Mouse (Mus musculus) myocyte (in vitro differentiated cells): Measurements from ENCODE around the gene Efcab5. TPM values are rescaled to one million over a fixed set of nuclear protein-coding genes. Genes with fewer than 3 reads are reported as not detected.
"Not testable (repeated sequence)": the region's sequence is repeated elsewhere in the genome, so short reads cannot be mapped to it uniquely, and the experiment has no call there.

Experiments used
- H3K27me3 ChIP-seq: one replicate; pipeline ENCODE4 v1.6.1; 2011; ENCODE audit not compliant: control insufficient read depth, insufficient read depth, insufficient read length
- H3K36me3 ChIP-seq: one replicate; pipeline ENCODE4 v1.6.1; 2011; ENCODE audit not compliant: control insufficient read depth, insufficient read depth
- H3K4me2 ChIP-seq: one replicate; pipeline ENCODE4 v1.6.1; 2011; ENCODE audit warnings: low read depth, control low read depth
- H3K4me3 ChIP-seq: one replicate; pipeline ENCODE4 v1.5.1; 2011; ENCODE audit warnings: mild to moderate bottlenecking, control low read depth, moderate library complexity
- H3K79me2 ChIP-seq: one replicate; pipeline ENCODE4 v1.6.1; 2011; ENCODE audit not compliant: control insufficient read depth, insufficient read depth
- H3ac ChIP-seq: one replicate; pipeline ENCODE4 v1.6.1; 2011; ENCODE audit not compliant: control insufficient read depth, insufficient read length
- CEBPB ChIP-seq: IDR thresholded peaks from 2 replicates; pipeline ENCODE4 v1.6.1; 2011; ENCODE audit warnings: mild to moderate bottlenecking, moderate library complexity; ENCODE audit not compliant: poor library complexity, insufficient read depth, severe bottlenecking
- E2F4 ChIP-seq: IDR thresholded peaks from one replicate; pipeline ENCODE4 v1.6.1; 2011; ENCODE audit warnings: mild to moderate bottlenecking, control low read depth, moderate library complexity; ENCODE audit not compliant: insufficient read depth
- MAX ChIP-seq: IDR thresholded peaks from one replicate; pipeline ENCODE4 v1.6.1; 2011; ENCODE audit warnings: low read depth, mild to moderate bottlenecking, control low read depth
- MYOD1 ChIP-seq, 3 experiments: IDR thresholded peaks; one replicate each; pipeline ENCODE4 v1.6.1; 2011; ENCODE audit warnings: control low read depth in 2 of 3, low read depth in 2 of 3, mild to moderate bottlenecking in 2 of 3, moderate library complexity in 1 of 3; ENCODE audit not compliant: insufficient read length in 2 of 3, control insufficient read depth in 1 of 3
- MYOG ChIP-seq, 3 experiments: IDR thresholded peaks; one replicate each; pipeline ENCODE4 v1.6.1; 2011; ENCODE audit warnings: control low read depth in 2 of 3, low read depth in 2 of 3, mild to moderate bottlenecking in 2 of 3; ENCODE audit not compliant: insufficient read length in 2 of 3, control insufficient read depth in 1 of 3, insufficient read depth in 1 of 3
- POLR2A ChIP-seq: IDR thresholded peaks from one replicate; pipeline ENCODE4 v1.6.1; 2011; ENCODE audit warnings: low read depth, mild to moderate bottlenecking, control low read depth, moderate library complexity; ENCODE audit not compliant: insufficient read length
- POLR2AphosphoS2 ChIP-seq: IDR thresholded peaks from one replicate; pipeline ENCODE4 v1.6.1; 2011; ENCODE audit warnings: low read depth, control low read depth; ENCODE audit not compliant: insufficient read length
- REST ChIP-seq: IDR thresholded peaks from one replicate; pipeline ENCODE4 v1.6.1; 2011; ENCODE audit warnings: mild to moderate bottlenecking, control low read depth, moderate library complexity; ENCODE audit not compliant: insufficient read depth, insufficient read length
- SRF ChIP-seq: IDR thresholded peaks from one replicate; pipeline ENCODE4 v1.6.1; 2011; ENCODE audit warnings: low read depth; ENCODE audit not compliant: control insufficient read depth, insufficient read length
- TCF12 ChIP-seq: IDR thresholded peaks from one replicate; pipeline ENCODE4 v1.6.1; 2011; ENCODE audit warnings: mild to moderate bottlenecking, control low read depth; ENCODE audit not compliant: poor library complexity, insufficient read depth, severe bottlenecking
- TCF3 ChIP-seq: IDR thresholded peaks from one replicate; pipeline ENCODE4 v1.6.1; 2011; ENCODE audit warnings: low read depth, control low read depth; ENCODE audit not compliant: insufficient read length
- USF1 ChIP-seq: IDR thresholded peaks from one replicate; pipeline ENCODE4 v1.6.1; 2011; ENCODE audit warnings: low read depth, mild to moderate bottlenecking, control low read depth, moderate library complexity
- polyA plus RNA-seq: library from polyadenylated mRNA; unstranded; fragments of >200 nt; fragmentation: generic; extraction: Trizol; gene quantifications from one replicate; pipeline ENCODE4 v1.2.1, GENCODE M21; 2012; ENCODE audit warnings: missing spikeins

Gene Efcab5
- polyA plus RNA-seq, 1 experiment, result 0.04 TPM

DNA sequence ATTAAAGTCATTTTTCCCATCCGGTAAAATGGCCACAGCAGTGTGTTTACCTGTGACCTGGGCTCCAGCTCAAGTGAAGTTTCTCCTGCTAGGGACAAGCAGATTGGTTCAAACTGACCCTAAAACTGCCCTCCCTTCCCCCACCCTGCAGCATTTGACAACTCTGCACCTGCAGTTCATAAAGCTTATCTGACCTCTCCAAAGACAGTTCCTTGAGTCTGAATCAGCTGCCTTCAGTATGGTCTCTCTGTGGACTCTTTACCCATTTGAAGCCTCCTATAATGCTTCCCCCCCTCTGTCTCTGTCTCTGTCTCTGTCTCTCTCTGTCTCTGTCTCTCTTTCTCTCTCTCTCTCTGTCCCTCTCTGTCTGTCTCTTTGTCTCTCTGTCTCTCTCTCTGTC, 28.0 kb downstream of the Efcab5 start:
- H3K36me3 ChIP-seq, result no peaks in the 10 kb centered on the region
- H3K4me3 ChIP-seq, result no peak overlapping the region
- no peak for TF ChIP-seq MYOD1 (IDR thresholded peaks at IDR 0.05; ENCODE audit: control insufficient read depth in 1 of 3, insufficient read length in 2 of 3, low read depth in 2 of 3)
- TF ChIP-seq TCF3, result no peak
- TF ChIP-seq SRF, result no peak
- TF ChIP-seq CEBPB, result no peak
- TF ChIP-seq E2F4, result no peak
- peak overlapping the region; percentile 57 for H3K4me2 ChIP-seq
- H3K27me3 ChIP-seq, result no peaks in the 10 kb centered on the region
- no peaks in the 10 kb centered on the region for H3K79me2 ChIP-seq
- no peak overlapping the region for H3ac ChIP-seq

GRCm38 (mm10) chr11:77160341-77160740, 28.4 kb downstream of the Efcab5 start:
- no peak overlapping the region for H3ac ChIP-seq
- TF ChIP-seq MYOG (IDR thresholded peaks at IDR 0.05; ENCODE audit: control insufficient read depth in 1 of 3, insufficient read depth in 1 of 3, insufficient read length in 2 of 3, low read depth in 2 of 3) (no peak), MYOD1 (IDR thresholded peaks at IDR 0.05; ENCODE audit: control insufficient read depth in 1 of 3, insufficient read length in 2 of 3, low read depth in 2 of 3) (no peak), CEBPB (no peak), E2F4 (no peak), POLR2A (no peak)
- H3K27me3 ChIP-seq, result no peaks in the 10 kb centered on the region
- peak overlapping the region; percentile 57 for H3K4me2 ChIP-seq
- no peak overlapping the region for H3K4me3 ChIP-seq
- no peaks in the 10 kb centered on the region for H3K36me3 ChIP-seq
- H3K79me2 ChIP-seq, result no peaks in the 10 kb centered on the region

GRCm38 (mm10) chr11:77154214-77154613, 34.6 kb downstream of the Efcab5 start:
- Histone ChIP-seq H3K4me2 (no peak overlapping the region), H3K36me3 (no peaks in the 10 kb centered on the region), H3K4me3 (no peak overlapping the region), H3K27me3 (no peaks in the 10 kb centered on the region), H3K79me2 (no peaks in the 10 kb centered on the region), H3ac (no peak overlapping the region)
- no peak for TF ChIP-seq USF1
- no peak for TF ChIP-seq MYOG (IDR thresholded peaks at IDR 0.05; ENCODE audit: control insufficient read depth in 1 of 3, insufficient read depth in 1 of 3, insufficient read length in 2 of 3, low read depth in 2 of 3)
- TF ChIP-seq TCF3, result no peak
- TF ChIP-seq POLR2AphosphoS2, result no peak

DNA sequence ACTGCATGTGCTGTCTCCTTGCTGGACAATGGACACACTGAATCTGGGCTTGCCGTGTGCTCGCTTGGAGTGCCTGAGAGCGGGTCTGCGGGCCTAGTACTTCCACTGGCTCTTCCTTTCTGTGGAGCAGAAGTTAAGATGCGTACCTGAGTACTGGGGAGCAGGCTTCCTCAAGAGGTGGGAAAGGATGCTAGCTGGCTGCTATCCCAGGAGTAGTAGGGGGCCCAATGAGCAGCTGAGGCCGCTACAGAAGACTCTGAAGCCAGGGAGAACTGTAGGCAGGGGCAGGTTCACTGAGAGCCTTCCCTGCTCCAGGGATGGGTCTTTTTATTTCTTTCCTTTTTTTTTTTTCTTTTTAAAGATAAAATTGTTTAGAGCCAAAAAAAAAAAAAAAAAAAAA, 38.0 kb downstream of the Efcab5 start:
- Histone ChIP-seq H3K36me3 (no peaks in the 10 kb centered on the region), H3K27me3 (no peaks in the 10 kb centered on the region), H3K4me2 (no peak overlapping the region), H3K79me2 (no peaks in the 10 kb centered on the region), H3ac (no peak overlapping the region), H3K4me3 (no peak overlapping the region)
- no peak for TF ChIP-seq USF1
- no peak for TF ChIP-seq TCF3
- TF ChIP-seq POLR2A, result no peak
- no peak for TF ChIP-seq MAX
- TF ChIP-seq CEBPB, result no peak
- no peak for TF ChIP-seq MYOD1 (IDR thresholded peaks at IDR 0.05; ENCODE audit: control insufficient read depth in 1 of 3, insufficient read length in 2 of 3, low read depth in 2 of 3)
- no peak for TF ChIP-seq POLR2AphosphoS2
- no peak for TF ChIP-seq E2F4
- TF ChIP-seq REST, result no peak
- TF ChIP-seq TCF12, result no peak

GRCm38 (mm10) chr11:77149783-77150630, 38.8 kb downstream of the Efcab5 start:
- H3K4me2 ChIP-seq, result not testable (repeated sequence)
- TF ChIP-seq MYOD1 (IDR thresholded peaks at IDR 0.05; ENCODE audit: control insufficient read depth in 1 of 3, insufficient read length in 2 of 3, low read depth in 2 of 3) (peak in 1 of 3 experiments; percentile 37), MYOG (IDR thresholded peaks at IDR 0.05; ENCODE audit: control insufficient read depth in 1 of 3, insufficient read depth in 1 of 3, insufficient read length in 2 of 3, low read depth in 2 of 3) (peak in 1 of 3 experiments; percentile 4)

More at GRCm38 (mm10) chr11:77149783-77150630, 38.8 kb downstream of the Efcab5 start:
- H3K4me3 ChIP-seq, H3K36me3 ChIP-seq, H3K27me3 ChIP-seq, H3K79me2 ChIP-seq, H3ac ChIP-seq: not testable (repeated sequence)
